In the genomic region with DNA sequence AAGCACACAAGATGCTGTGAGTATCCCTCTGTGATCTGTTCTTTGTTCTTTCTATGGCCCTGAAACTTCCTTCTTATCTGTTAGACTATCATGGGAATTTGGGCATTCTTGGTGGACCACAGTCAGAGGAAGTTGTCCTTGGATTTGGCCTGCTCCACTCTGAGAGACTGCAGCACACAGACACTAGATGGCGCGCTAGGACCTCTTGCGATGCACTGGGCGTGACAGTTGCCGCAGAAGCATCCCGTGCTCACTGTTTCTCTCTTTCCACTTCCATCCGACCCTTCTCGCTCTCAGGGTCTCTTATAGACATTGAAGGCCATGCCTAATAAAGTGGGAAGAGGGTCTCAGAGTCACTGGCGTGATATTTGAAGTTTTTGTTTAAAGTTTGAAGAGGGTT, we compare ENCODE assay signal across 8 mouse cellular contexts. TPM values are rescaled to one million over a fixed set of nuclear protein-coding genes. Genes with fewer than 3 reads are reported as not detected.
DNase-seq lines count a peak whose midpoint lies in the region; ATAC-seq and TF ChIP-seq lines count a peak whose summit lies in the region.

No protein-coding gene starts in this region.

- H3K27me3 ChIP-seq in kidney, embryonic 15.5 days: peaks cover 15% of the 10 kb centered on the region
- no peaks in the 10 kb centered on the region for H3K27me3 ChIP-seq in cerebellum, adult 2 months (ENCODE audit: control insufficient read depth, insufficient read depth, low read length)
- H3K27me3 ChIP-seq in intestine, embryonic 15.5 days (replicated peaks): 0 out of 2 replicates have a peak, but pooled peaks cover 7% of the 10 kb centered on the region
- no peaks in the 10 kb centered on the region for H3K27me3 ChIP-seq in splenic B cell, adult 2 months (ENCODE audit: control insufficient read depth, insufficient read depth, low read length, poor library complexity, severe bottlenecking)

- 12% methylated on average over 9 of the region's 9 CpGs for WGBS in kidney, embryonic 15.5 days
- 2% methylated on average over 9 of the region's 9 CpGs for WGBS in cerebellum, adult 2 months
- WGBS in intestine, embryonic 15.5 days: 6% methylated on average over 9 of the region's 9 CpGs

- TF ChIP-seq CTCF in cerebellum, adult 2 months (IDR thresholded peaks at IDR 0.05; ENCODE audit: borderline replicate concordance, insufficient read depth, low read depth, low read length): peak; percentile 100
- TF ChIP-seq CTCF in gastrocnemius, adult 2 months (IDR thresholded peaks at IDR 0.05): no peak

- peak; percentile 45 for DNase-seq in kidney, adult 11 months
- peak; percentile 81 to 87 for DNase-seq in cerebellum, adult 2 months
- DNase-seq in gastrocnemius, adult 2 months: peak; percentile 88
- peak; percentile 82 to 84 for DNase-seq in left cerebral cortex, postnatal 25 days (ENCODE audit: low spot score in 2 of 2)
- DNase-seq in monocyte, adult 2 months (ENCODE audit: low read depth in 1 of 2, low spot score in 2 of 2): peak; percentile 37 to 59
- DNase-seq in splenic B cell, adult 2 months (ENCODE audit: low read depth, low spot score): peak; percentile 84

- no peaks in the 10 kb centered on the region for H3K36me3 ChIP-seq in kidney, embryonic 15.5 days
- no peaks in the 10 kb centered on the region for H3K36me3 ChIP-seq in intestine, embryonic 15.5 days
- H3K36me3 ChIP-seq in splenic B cell, adult 2 months (ENCODE audit: control insufficient read depth, insufficient read depth, low read length, poor library complexity, severe bottlenecking): no peaks in the 10 kb centered on the region

- H3K27ac ChIP-seq in kidney, embryonic 15.5 days: no peak overlapping the region
- no peak overlapping the region for H3K27ac ChIP-seq in cerebellum, adult 2 months (ENCODE audit: insufficient read depth, low read length)
- H3K27ac ChIP-seq in gastrocnemius, adult 2 months: no peak overlapping the region
- H3K27ac ChIP-seq in intestine, embryonic 15.5 days: no peak overlapping the region

- no peak overlapping the region for H3K9ac ChIP-seq in kidney, embryonic 15.5 days
- no peak overlapping the region for H3K9ac ChIP-seq in intestine, embryonic 15.5 days

- no peak for ATAC-seq in kidney, embryonic 15.5 days (replicated peaks; ENCODE audit: low FRiP score)
- ATAC-seq in intestine, embryonic 15.5 days: peak; percentile 43; the same call in 1 of the 2 replicates

- no peaks in the 10 kb centered on the region for H3K9me3 ChIP-seq in kidney, embryonic 15.5 days (replicated peaks)
- no peaks in the 10 kb centered on the region for H3K9me3 ChIP-seq in intestine, embryonic 15.5 days

- intact Hi-C loops in gastrocnemius, adult 2 months (cut with DNase I): loop anchor here (2.0 to 5.0 kb wide), 3 partner anchors 144 to 219 kb away; no protein-coding TSS in a partner anchor
- intact Hi-C loops in left cerebral cortex, postnatal 25 days (cut with DNase I): loop anchor here (2.0 to 10.0 kb wide), 4 partner anchors 39 to 521 kb away; no protein-coding TSS in a partner anchor

- no peaks in the 10 kb centered on the region for H3K4me1 ChIP-seq in kidney, embryonic 15.5 days
- H3K4me1 ChIP-seq in cerebellum, adult 2 months (ENCODE audit: control insufficient read depth, insufficient read depth, low read length): no peaks in the 10 kb centered on the region
- H3K4me1 ChIP-seq in intestine, embryonic 15.5 days (replicated peaks): no peaks in the 10 kb centered on the region

- no peak overlapping the region for H3K4me3 ChIP-seq in kidney, embryonic 15.5 days (replicated peaks)
- H3K4me3 ChIP-seq in cerebellum, adult 2 months (replicated peaks; ENCODE audit: insufficient read depth, low read depth, low read length): no peak overlapping the region
- no peak overlapping the region for H3K4me3 ChIP-seq in gastrocnemius, adult 2 months
- no peak overlapping the region for H3K4me3 ChIP-seq in intestine, embryonic 15.5 days (replicated peaks)

- no peak for TF ChIP-seq POLR2A in cerebellum, adult 2 months (IDR thresholded peaks at IDR 0.05; ENCODE audit: borderline replicate concordance, insufficient read depth, low read length)

- no peak overlapping the region for H3K4me2 ChIP-seq in kidney, embryonic 15.5 days
- H3K4me2 ChIP-seq in intestine, embryonic 15.5 days (replicated peaks): no peak overlapping the region

RNA-seq across cellular contexts. Expression of gene Aldh3a1, which starts 13.9 kb away (rescaled TPM):
- 0.09 TPM in 1 of 2 replicates, not detected in the other for polyA plus RNA-seq in kidney, embryonic 15.5 days (2015; fragmentation: Nextera tagmentation; extraction: Ambion mirVana)
- 1.2 and 2.1 TPM in 2 replicates for polyA plus RNA-seq in cerebellum, adult 2 months (2012; rRNA removed)
- under 1 TPM in 1 of 2 experiments, not detected in 1; 0.50 TPM for total RNA-seq in gastrocnemius, adult 2 months (2021)
- not detected in 2 replicates for polyA plus RNA-seq in intestine, embryonic 15.5 days (2015; fragmentation: Nextera tagmentation; extraction: Ambion mirVana)
- total RNA-seq in left cerebral cortex, postnatal 25 days (2021): 1 to 10 TPM; 1.9 to 2.1 TPM

RNA-seq across cellular contexts. Expression of gene Usp22, which starts 18.5 kb away (rescaled TPM):
- polyA plus RNA-seq in kidney, embryonic 15.5 days (2015; fragmentation: Nextera tagmentation; extraction: Ambion mirVana): 128 and 133 TPM in 2 replicates
- polyA plus RNA-seq in cerebellum, adult 2 months (2012; rRNA removed): 142 and 148 TPM in 2 replicates
- total RNA-seq in gastrocnemius, adult 2 months (2021): 10 to 100 TPM; 13.4 to 16.7 TPM
- 89.0 and 98.6 TPM in 2 replicates for polyA plus RNA-seq in intestine, embryonic 15.5 days (2015; fragmentation: Nextera tagmentation; extraction: Ambion mirVana)
- total RNA-seq in left cerebral cortex, postnatal 25 days (2021): 100 to 1,000 TPM; 202 to 220 TPM
